Mouse (Mus musculus): ENCODE data around the gene Ammecr1. TPM values are rescaled to one million over a fixed set of nuclear protein-coding genes. Genes with fewer than 3 reads are reported as not detected.

The Ammecr1 gene
- polyA plus RNA-seq, 1 experiment from 2014 or later = 12.8 TPM

DNA sequence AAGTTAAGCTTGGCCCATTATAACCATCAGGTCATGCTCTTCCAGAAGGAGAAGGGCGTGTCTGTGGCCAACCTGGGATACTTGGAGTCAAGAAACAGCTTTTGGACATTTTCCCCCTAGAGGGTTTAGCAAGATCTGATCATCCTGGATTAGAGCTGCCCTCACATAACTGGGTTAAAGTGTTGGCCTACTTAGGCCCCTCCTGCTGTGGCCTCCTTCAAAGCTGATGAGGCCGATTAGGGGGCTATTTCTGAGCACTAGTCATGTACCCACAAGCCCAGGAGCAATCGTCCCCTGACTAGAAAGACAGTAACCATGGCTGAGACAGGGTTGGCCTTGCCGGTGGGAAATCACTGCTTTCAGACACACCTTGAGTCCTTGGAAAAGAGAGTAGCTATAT lies 124.6 kb downstream of the Ammecr1 start:
- Histone ChIP-seq H3K27me3 (replicated peaks; ENCODE audit: control insufficient read depth, insufficient read depth, low read length) (no peaks in the 10 kb centered on the region), H3K36me3 (ENCODE audit: control insufficient read depth, insufficient read depth, low read length) (peaks cover 4% of the 10 kb centered on the region; the same call in 1 of the 2 replicates), H3K4me3 (ENCODE audit: low read depth, low read length) (no peak overlapping the region), H3K9ac (ENCODE audit: low read length) (no peak overlapping the region), H3K9me3 (ENCODE audit: control insufficient read depth, low read length) (no peaks in the 10 kb centered on the region), H3K4me1 (replicated peaks; ENCODE audit: control insufficient read depth, insufficient read depth, low read length) (no peaks in the 10 kb centered on the region), H3K4me2 (ENCODE audit: low read length) (no peak overlapping the region), H3K27ac (ENCODE audit: low read depth) (no peak overlapping the region)
- WGBS = 89% methylated on average over 4 of the region's 4 CpGs
- no peak for ATAC-seq (replicated peaks; ENCODE audit: low FRiP score, low TSS enrichment, low read depth)
- no peak for DNase-seq (ENCODE audit: low spot score)

DNA sequence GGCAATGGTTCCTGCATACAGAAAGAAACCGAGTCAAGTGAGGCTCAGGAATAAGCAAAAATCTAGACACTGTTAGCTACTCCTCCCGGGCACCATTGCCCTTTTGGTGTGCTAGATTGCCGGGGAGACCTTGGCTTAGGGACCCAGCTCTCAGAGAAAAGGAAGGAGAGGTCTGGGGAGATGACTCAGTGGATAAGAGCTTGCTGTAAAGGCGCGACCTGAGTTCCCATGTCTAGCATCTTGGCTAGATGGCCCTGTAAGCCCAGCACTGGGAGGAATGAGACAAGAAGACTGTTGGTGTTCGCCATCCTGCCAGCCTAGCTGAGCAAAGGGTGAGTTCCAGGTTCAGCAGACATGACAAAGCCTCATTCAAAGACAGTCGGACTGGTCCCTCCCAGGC lies 127.1 kb downstream of the Ammecr1 start:
- ATAC-seq (replicated peaks; ENCODE audit: low FRiP score, low TSS enrichment, low read depth) (no peak), DNase-seq (ENCODE audit: low spot score) (no peak)
- Histone ChIP-seq H3K4me1 (replicated peaks; ENCODE audit: control insufficient read depth, insufficient read depth, low read length) (no peaks in the 10 kb centered on the region), H3K4me3 (ENCODE audit: low read depth, low read length) (no peak overlapping the region), H3K9me3 (ENCODE audit: control insufficient read depth, low read length) (no peaks in the 10 kb centered on the region), H3K4me2 (ENCODE audit: low read length) (no peak overlapping the region), H3K36me3 (ENCODE audit: control insufficient read depth, insufficient read depth, low read length) (peaks cover 10% of the 10 kb centered on the region; the same call in 1 of the 2 replicates), H3K9ac (ENCODE audit: low read length) (no peak overlapping the region), H3K27me3 (replicated peaks; ENCODE audit: control insufficient read depth, insufficient read depth, low read length) (0 out of 2 replicates have a peak, but pooled peaks cover 4% of the 10 kb centered on the region), H3K27ac (ENCODE audit: low read depth) (no peak overlapping the region)
- WGBS = 84% methylated on average over 7 of the region's 7 CpGs

- no peaks in the 10 kb centered on the region for H3K4me1 ChIP-seq (replicated peaks; ENCODE audit: control insufficient read depth, insufficient read depth, low read length)
- H3K9ac ChIP-seq (ENCODE audit: low read length) = no peak overlapping the region
- DNase-seq (ENCODE audit: low spot score) (no peak), ATAC-seq (replicated peaks; ENCODE audit: low FRiP score, low TSS enrichment, low read depth) (no peak)
- H3K4me2 ChIP-seq (ENCODE audit: low read length) = no peak overlapping the region
- H3K36me3 ChIP-seq (ENCODE audit: control insufficient read depth, insufficient read depth, low read length) = peaks cover 10% of the 10 kb centered on the region; the same call in 1 of the 2 replicates
- H3K4me3 ChIP-seq (ENCODE audit: low read depth, low read length) = no peak overlapping the region
- 0 out of 2 replicates have a peak, but pooled peaks cover 4% of the 10 kb centered on the region for H3K27me3 ChIP-seq (replicated peaks; ENCODE audit: control insufficient read depth, insufficient read depth, low read length)
- WGBS = 80% methylated on average over 2 of the region's 2 CpGs
- H3K9me3 ChIP-seq (ENCODE audit: control insufficient read depth, low read length) = no peaks in the 10 kb centered on the region
- H3K27ac ChIP-seq (ENCODE audit: low read depth) = no peak overlapping the region
Observed at GRCm38 (mm10) chrX:142838841-142839240, 127.7 kb downstream of the Ammecr1 start.

DNA sequence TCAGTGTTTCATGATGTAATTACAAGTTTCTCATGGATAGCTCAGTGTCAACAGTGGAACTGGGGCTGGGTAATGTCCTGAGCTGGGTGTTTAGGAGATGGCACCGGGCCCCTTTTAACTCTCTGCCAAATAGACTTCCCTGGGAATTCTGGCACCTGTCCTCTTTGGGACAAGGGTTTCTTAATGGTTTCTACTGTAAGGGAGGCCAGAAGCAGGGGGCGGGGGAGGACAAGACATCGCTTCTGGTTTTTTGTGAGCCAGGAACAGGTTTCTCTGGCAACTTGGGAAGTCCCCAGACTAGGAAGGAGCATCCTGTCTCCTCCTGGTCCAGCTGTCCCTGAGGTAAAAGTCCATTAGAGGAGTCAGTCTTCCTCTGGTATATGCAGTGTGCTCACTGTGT lies 129.2 kb downstream of the Ammecr1 start:
- no peak overlapping the region for H3K4me2 ChIP-seq (ENCODE audit: low read length)
- ATAC-seq (replicated peaks; ENCODE audit: low FRiP score, low TSS enrichment, low read depth) (no peak), DNase-seq (ENCODE audit: low spot score) (no peak)
- WGBS = 83% methylated on average over 3 of the region's 3 CpGs
- no peaks in the 10 kb centered on the region for H3K9me3 ChIP-seq (ENCODE audit: control insufficient read depth, low read length)
- no peaks in the 10 kb centered on the region for H3K4me1 ChIP-seq (replicated peaks; ENCODE audit: control insufficient read depth, insufficient read depth, low read length)
- no peak overlapping the region for H3K9ac ChIP-seq (ENCODE audit: low read length)
- peaks cover 10% of the 10 kb centered on the region; the same call in 1 of the 2 replicates for H3K36me3 ChIP-seq (ENCODE audit: control insufficient read depth, insufficient read depth, low read length)
- no peak overlapping the region for H3K4me3 ChIP-seq (ENCODE audit: low read depth, low read length)
- H3K27me3 ChIP-seq (replicated peaks; ENCODE audit: control insufficient read depth, insufficient read depth, low read length) = 0 out of 2 replicates have a peak, but pooled peaks cover 4% of the 10 kb centered on the region
- H3K27ac ChIP-seq (ENCODE audit: low read depth) = no peak overlapping the region

DNA sequence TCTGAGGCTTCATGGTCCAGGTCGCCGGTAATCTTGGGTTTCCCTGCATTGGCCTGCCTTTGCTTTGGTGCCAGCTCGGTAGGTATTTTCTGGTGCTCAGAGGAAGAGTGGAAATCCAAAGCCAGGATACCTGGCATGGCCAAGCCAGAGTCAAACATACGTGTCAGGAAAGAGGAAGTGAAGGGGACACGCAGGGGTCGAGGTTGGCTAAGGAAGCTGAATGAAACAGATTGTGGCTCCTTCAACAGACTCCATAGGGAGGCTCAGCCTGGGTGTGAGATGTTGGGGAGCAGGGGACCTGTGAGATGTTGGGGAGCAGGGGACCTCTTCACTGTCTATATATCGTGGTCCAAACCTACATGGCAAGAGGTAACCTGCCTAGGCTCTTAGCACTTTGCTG lies 130.1 kb downstream of the Ammecr1 start:
- peaks cover 6% of the 10 kb centered on the region; the same call in 1 of the 2 replicates for H3K36me3 ChIP-seq (ENCODE audit: control insufficient read depth, insufficient read depth, low read length)
- DNase-seq (ENCODE audit: low spot score) = no peak
- no peak overlapping the region for H3K4me3 ChIP-seq (ENCODE audit: low read depth, low read length)
- H3K4me1 ChIP-seq (replicated peaks; ENCODE audit: control insufficient read depth, insufficient read depth, low read length) = no peaks in the 10 kb centered on the region
- no peak overlapping the region for H3K4me2 ChIP-seq (ENCODE audit: low read length)
- 0 out of 2 replicates have a peak, but pooled peaks cover 4% of the 10 kb centered on the region for H3K27me3 ChIP-seq (replicated peaks; ENCODE audit: control insufficient read depth, insufficient read depth, low read length)
- no peaks in the 10 kb centered on the region for H3K9me3 ChIP-seq (ENCODE audit: control insufficient read depth, low read length)
- no peak overlapping the region for H3K9ac ChIP-seq (ENCODE audit: low read length)
- no peak overlapping the region for H3K27ac ChIP-seq (ENCODE audit: low read depth)
- WGBS = 91% methylated on average over 7 of the region's 7 CpGs
- no peak for ATAC-seq (replicated peaks; ENCODE audit: low FRiP score, low TSS enrichment, low read depth)

- 93% methylated on average over 6 of the region's 6 CpGs for WGBS
- DNase-seq (ENCODE audit: low spot score) (no peak), ATAC-seq (replicated peaks; ENCODE audit: low FRiP score, low TSS enrichment, low read depth) (no peak)
- no peak overlapping the region for H3K27ac ChIP-seq (ENCODE audit: low read depth)
- no peaks in the 10 kb centered on the region for H3K9me3 ChIP-seq (ENCODE audit: control insufficient read depth, low read length)
- peaks cover 6% of the 10 kb centered on the region; the same call in 1 of the 2 replicates for H3K36me3 ChIP-seq (ENCODE audit: control insufficient read depth, insufficient read depth, low read length)
- H3K4me2 ChIP-seq (ENCODE audit: low read length) = no peak overlapping the region
- H3K4me3 ChIP-seq (ENCODE audit: low read depth, low read length) = no peak overlapping the region
- 0 out of 2 replicates have a peak, but pooled peaks cover 4% of the 10 kb centered on the region for H3K27me3 ChIP-seq (replicated peaks; ENCODE audit: control insufficient read depth, insufficient read depth, low read length)
- H3K4me1 ChIP-seq (replicated peaks; ENCODE audit: control insufficient read depth, insufficient read depth, low read length) = no peaks in the 10 kb centered on the region
- H3K9ac ChIP-seq (ENCODE audit: low read length) = no peak overlapping the region
Observed at GRCm38 (mm10) chrX:142834807-142835206, 131.7 kb downstream of the Ammecr1 start.

DNA sequence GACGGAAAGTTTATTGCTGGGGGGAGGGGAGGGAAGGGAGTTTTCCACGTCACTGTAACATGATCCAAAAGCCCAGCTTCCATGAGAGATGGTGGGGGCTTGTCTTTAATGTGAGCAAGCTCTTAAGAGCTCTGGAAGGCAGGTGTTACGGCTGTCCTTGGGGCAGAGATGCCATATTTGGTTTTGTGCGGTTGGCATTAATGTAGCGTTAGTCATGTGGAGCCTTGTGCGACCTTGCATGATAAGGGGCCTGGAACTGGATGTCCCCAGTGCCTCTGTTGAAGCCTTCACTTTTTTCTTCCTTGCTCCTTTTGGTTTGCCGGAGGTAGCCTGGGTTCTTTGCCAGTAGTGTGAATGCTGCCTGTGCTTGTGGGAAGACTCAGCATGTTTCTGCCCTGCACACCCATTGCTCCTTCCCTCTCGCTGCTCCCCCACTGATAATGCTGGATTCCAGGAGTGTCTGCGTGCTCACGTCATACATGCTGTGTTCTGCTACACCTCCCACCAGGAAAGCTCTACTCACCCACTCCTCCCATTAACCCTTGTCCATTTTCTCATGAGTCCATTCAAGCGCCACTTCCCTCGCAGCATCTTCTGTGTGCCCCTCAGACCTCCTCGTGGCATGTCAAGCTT lies 133.2 kb downstream of the Ammecr1 start:
- no peak overlapping the region for H3K4me2 ChIP-seq (ENCODE audit: low read length)
- H3K36me3 ChIP-seq (ENCODE audit: control insufficient read depth, insufficient read depth, low read length) = peaks cover 6% of the 10 kb centered on the region; the same call in 1 of the 2 replicates
- H3K4me3 ChIP-seq (ENCODE audit: low read depth, low read length) = no peak overlapping the region
- H3K27ac ChIP-seq (ENCODE audit: low read depth) = no peak overlapping the region
- 0 out of 2 replicates have a peak, but pooled peaks cover 4% of the 10 kb centered on the region for H3K27me3 ChIP-seq (replicated peaks; ENCODE audit: control insufficient read depth, insufficient read depth, low read length)
- WGBS = 82% methylated on average over 13 of the region's 13 CpGs
- H3K9me3 ChIP-seq (ENCODE audit: control insufficient read depth, low read length) = no peaks in the 10 kb centered on the region
- H3K4me1 ChIP-seq (replicated peaks; ENCODE audit: control insufficient read depth, insufficient read depth, low read length) = no peaks in the 10 kb centered on the region
- no peak overlapping the region for H3K9ac ChIP-seq (ENCODE audit: low read length)
- ATAC-seq (replicated peaks; ENCODE audit: low FRiP score, low TSS enrichment, low read depth) = no peak
- no peak for DNase-seq (ENCODE audit: low spot score)

GRCm38 (mm10) chrX:142832221-142832620 lies 134.3 kb downstream of the Ammecr1 start:
- Histone ChIP-seq H3K27ac (ENCODE audit: low read depth) (no peak overlapping the region), H3K4me2 (ENCODE audit: low read length) (no peak overlapping the region), H3K27me3 (replicated peaks; ENCODE audit: control insufficient read depth, insufficient read depth, low read length) (0 out of 2 replicates have a peak, but pooled peaks cover 4% of the 10 kb centered on the region), H3K4me3 (ENCODE audit: low read depth, low read length) (no peak overlapping the region), H3K4me1 (replicated peaks; ENCODE audit: control insufficient read depth, insufficient read depth, low read length) (no peaks in the 10 kb centered on the region), H3K36me3 (ENCODE audit: control insufficient read depth, insufficient read depth, low read length) (peaks cover 6% of the 10 kb centered on the region; the same call in 1 of the 2 replicates), H3K9me3 (ENCODE audit: control insufficient read depth, low read length) (no peaks in the 10 kb centered on the region), H3K9ac (ENCODE audit: low read length) (no peak overlapping the region)
- 76% methylated on average over 3 of the region's 3 CpGs for WGBS
- ATAC-seq (replicated peaks; ENCODE audit: low FRiP score, low TSS enrichment, low read depth) (no peak), DNase-seq (ENCODE audit: low spot score) (no peak)

DNA sequence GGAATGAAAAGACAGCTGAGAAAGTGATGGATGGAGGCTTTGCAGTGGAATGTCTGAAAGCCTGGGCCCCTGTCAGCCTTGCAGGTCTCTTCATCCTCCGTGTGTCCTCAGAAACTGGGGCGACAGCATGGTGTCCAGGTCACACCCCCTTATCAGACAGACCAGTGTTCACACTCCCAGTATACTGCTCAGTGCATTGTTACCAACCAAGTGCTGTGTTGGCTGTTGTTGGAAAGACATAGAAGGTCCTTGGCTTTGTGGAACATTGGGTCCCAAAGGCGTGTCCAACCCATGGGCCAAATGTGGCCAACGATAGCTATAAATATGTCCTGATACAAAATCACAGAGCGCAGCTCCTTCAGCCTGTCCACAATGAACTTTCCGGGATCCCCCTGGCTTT lies 136.0 kb downstream of the Ammecr1 start:
- ATAC-seq (replicated peaks; ENCODE audit: low FRiP score, low TSS enrichment, low read depth) (no peak), DNase-seq (ENCODE audit: low spot score) (no peak)
- H3K36me3 ChIP-seq (ENCODE audit: control insufficient read depth, insufficient read depth, low read length) = peaks cover 6% of the 10 kb centered on the region; the same call in 1 of the 2 replicates
- no peak overlapping the region for H3K4me3 ChIP-seq (ENCODE audit: low read depth, low read length)
- no peaks in the 10 kb centered on the region for H3K27me3 ChIP-seq (replicated peaks; ENCODE audit: control insufficient read depth, insufficient read depth, low read length)
- WGBS = 90% methylated on average over 6 of the region's 6 CpGs
- no peak overlapping the region for H3K27ac ChIP-seq (ENCODE audit: low read depth)
- no peaks in the 10 kb centered on the region for H3K9me3 ChIP-seq (ENCODE audit: control insufficient read depth, low read length)
- H3K4me2 ChIP-seq (ENCODE audit: low read length) = no peak overlapping the region
- H3K9ac ChIP-seq (ENCODE audit: low read length) = no peak overlapping the region
- H3K4me1 ChIP-seq (replicated peaks; ENCODE audit: control insufficient read depth, insufficient read depth, low read length) = no peaks in the 10 kb centered on the region
